Mouse (Mus musculus): Measurements from ENCODE around the gene Fgr. TPM values are rescaled to one million over a fixed set of nuclear protein-coding genes. Genes with fewer than 3 reads are reported as not detected.

Gene Fgr
- total and polyA plus RNA-seq, 3 experiments: 0.04 to 0.24 (median 0.13) TPM

DNA sequence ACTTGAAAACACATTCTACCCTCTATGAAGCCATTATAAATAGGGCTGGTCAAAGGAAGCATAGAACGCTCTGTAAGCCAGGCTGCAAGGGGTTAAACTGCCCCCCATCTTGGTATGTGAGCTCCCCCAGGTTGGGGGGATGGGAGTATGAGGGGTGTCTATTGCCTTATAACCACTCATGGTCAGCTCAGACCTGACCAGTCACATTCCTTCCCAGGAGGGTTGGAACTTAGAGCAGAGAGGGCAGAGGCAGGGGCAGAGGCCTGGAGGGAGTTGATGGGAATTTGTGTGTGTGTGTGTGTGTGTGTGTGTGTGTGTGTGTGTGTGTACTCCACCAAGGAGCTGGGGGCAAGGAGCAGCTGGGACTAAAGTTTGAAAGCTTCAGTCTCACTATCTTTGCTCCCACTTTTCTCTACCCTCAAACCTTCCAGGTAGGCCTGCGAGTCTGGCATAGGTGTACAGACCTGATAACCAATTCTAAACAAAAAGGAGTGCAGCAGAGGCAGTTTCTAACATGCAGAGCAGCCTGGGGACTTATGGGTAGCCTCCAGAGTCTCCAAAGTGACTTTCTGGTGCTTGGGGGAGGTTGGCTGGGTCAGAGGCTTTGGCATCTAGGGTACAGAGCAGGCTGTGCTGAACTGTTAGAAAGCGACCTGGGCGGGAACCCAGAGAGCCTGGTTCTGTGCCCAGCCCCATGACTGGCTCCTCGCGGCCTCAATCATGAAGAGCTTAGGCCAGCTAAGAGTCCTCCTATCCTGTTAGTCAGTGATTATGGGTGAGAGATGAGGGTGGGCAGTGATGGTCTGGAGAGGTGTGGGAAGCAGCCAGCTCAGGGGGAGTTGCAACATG is 70.1 kb downstream of the Fgr start:
- DNase-seq (ENCODE audit: extremely low read depth): no peak
- Histone ChIP-seq H3K36me3 (replicated peaks in 1 of 2; ENCODE audit: control insufficient read depth in 1 of 2, insufficient read depth in 1 of 2, low read length in 1 of 2) (peaks cover 0 to 63% of the 10 kb centered on the region in 2 experiments), H3K27ac (ENCODE audit: insufficient read depth, low read depth) (no peak overlapping the region), H3K4me3 (replicated peaks in 1 of 3; ENCODE audit: low read depth in 2 of 3, low read length in 2 of 3, poor library complexity in 1 of 3) (no peak overlapping the region), H3K4me1 (ENCODE audit: control insufficient read depth in 1 of 2, insufficient read depth in 2 of 2) (peaks cover 13 to 72% of the 10 kb centered on the region in 2 experiments), H3K9ac (ENCODE audit: insufficient read depth, low read depth) (no peak overlapping the region), H3K4me2 (ENCODE audit: insufficient read depth, low read depth, poor library complexity, severe bottlenecking) (no peak overlapping the region), H3K79me2 (replicated peaks; ENCODE audit: control insufficient read depth, extremely low read depth, insufficient read depth, poor library complexity, severe bottlenecking) (no peaks in the 10 kb centered on the region), H3K27me3 (replicated peaks) (no peaks in the 10 kb centered on the region), H3K9me3 (replicated peaks; ENCODE audit: low read length) (no peaks in the 10 kb centered on the region)
- dilution Hi-C loops (cut with MboI; ENCODE audit: extremely low pct_ligation_motif_present, extremely low pct_unique_long_range_greater_than_20kb, low sequenced_read_pairs): no loop called here
- TF ChIP-seq CHD1 (IDR thresholded peaks at IDR 0.05; ENCODE audit: low read depth, low read length) (no peak), NELFE (IDR thresholded peaks at IDR 0.05; ENCODE audit: low read depth, low read length) (no peak), IRF4 (IDR thresholded peaks at IDR 0.05; ENCODE audit: low read depth, low read length) (no peak), CHD2 (IDR thresholded peaks at IDR 0.05; ENCODE audit: low read length) (no peak), UBTF (IDR thresholded peaks at IDR 0.05; ENCODE audit: low read depth, low read length) (no peak), ZNF384 (IDR thresholded peaks at IDR 0.05; ENCODE audit: low read depth, low read length) (no peak), ETS1 (conservative IDR thresholded peaks at IDR 0.05; ENCODE audit: low read depth, low read length) (no peak), USF2 (conservative IDR thresholded peaks at IDR 0.05; ENCODE audit: low read depth, low read length) (no peak), HCFC1 (IDR thresholded peaks at IDR 0.05; ENCODE audit: low read depth, low read length) (no peak), RAD21 (IDR thresholded peaks at IDR 0.05; ENCODE audit: low read depth, low read length) (no peak), POLR2AphosphoS2 (IDR thresholded peaks at IDR 0.05; ENCODE audit: low read depth, low read length) (no peak), ELF1 (IDR thresholded peaks at IDR 0.05; ENCODE audit: low read depth, low read length) (no peak), E2F4 (IDR thresholded peaks at IDR 0.05; ENCODE audit: insufficient replicate concordance, low read depth, low read length) (no peak), TBP (conservative IDR thresholded peaks at IDR 0.05; ENCODE audit: low read depth, low read length) (no peak), ZKSCAN1 (IDR thresholded peaks at IDR 0.05; ENCODE audit: borderline replicate concordance, low read depth, low read length) (no peak), MXI1 (IDR thresholded peaks at IDR 0.05; ENCODE audit: low read depth, low read length) (no peak), ZMIZ1 (IDR thresholded peaks at IDR 0.05; ENCODE audit: low read depth, low read length) (no peak)
- in situ Hi-C loops (cut with MboI; ENCODE audit: low pct_ligation_motif_present, low pct_unique_long_range_greater_than_20kb, low sequenced_read_pairs): no loop called here

- Histone ChIP-seq H3K27ac (ENCODE audit: insufficient read depth, low read depth) (no peak overlapping the region), H3K36me3 (replicated peaks in 1 of 2; ENCODE audit: control insufficient read depth in 1 of 2, insufficient read depth in 1 of 2, low read length in 1 of 2) (peaks cover 0 to 63% of the 10 kb centered on the region in 2 experiments), H3K4me1 (ENCODE audit: control insufficient read depth in 1 of 2, insufficient read depth in 2 of 2) (peaks cover 17 to 79% of the 10 kb centered on the region in 2 experiments), H3K79me2 (replicated peaks; ENCODE audit: control insufficient read depth, extremely low read depth, insufficient read depth, poor library complexity, severe bottlenecking) (no peaks in the 10 kb centered on the region), H3K4me3 (replicated peaks in 1 of 3; ENCODE audit: low read depth in 2 of 3, low read length in 2 of 3, poor library complexity in 1 of 3) (no peak overlapping the region), H3K4me2 (ENCODE audit: insufficient read depth, low read depth, poor library complexity, severe bottlenecking) (no peak overlapping the region), H3K27me3 (replicated peaks) (no peaks in the 10 kb centered on the region), H3K9me3 (replicated peaks; ENCODE audit: low read length) (no peaks in the 10 kb centered on the region), H3K9ac (ENCODE audit: insufficient read depth, low read depth) (no peak overlapping the region)
- in situ Hi-C loops (cut with MboI; ENCODE audit: low pct_ligation_motif_present, low pct_unique_long_range_greater_than_20kb, low sequenced_read_pairs): loop anchor here (5.0 kb wide), 1 partner anchor 32 kb away; the partner anchor contains the start of gene Ahdc1
- DNase-seq (ENCODE audit: extremely low read depth): no peak
- TF ChIP-seq KAT2A (IDR thresholded peaks at IDR 0.05; ENCODE audit: insufficient replicate concordance, low read length) (no peak), CHD2 (IDR thresholded peaks at IDR 0.05; ENCODE audit: low read length) (no peak), CHD1 (IDR thresholded peaks at IDR 0.05; ENCODE audit: low read depth, low read length) (no peak), RCOR1 (conservative IDR thresholded peaks at IDR 0.05; ENCODE audit: low read depth, low read length) (no peak), JUND (conservative IDR thresholded peaks at IDR 0.05; ENCODE audit: low read depth, low read length) (no peak), RAD21 (IDR thresholded peaks at IDR 0.05; ENCODE audit: low read depth, low read length) (no peak), SIN3A (IDR thresholded peaks at IDR 0.05; ENCODE audit: low read length) (no peak), ZC3H11A (IDR thresholded peaks at IDR 0.05; ENCODE audit: low read depth, low read length) (no peak), ELF1 (IDR thresholded peaks at IDR 0.05; ENCODE audit: low read depth, low read length) (no peak), POLR2A (IDR thresholded peaks at IDR 0.05; ENCODE audit: low read depth, low read length) (no peak), ZMIZ1 (IDR thresholded peaks at IDR 0.05; ENCODE audit: low read depth, low read length) (no peak), NRF1 (IDR thresholded peaks at IDR 0.05; ENCODE audit: low read depth, low read length) (no peak), GABPA (IDR thresholded peaks at IDR 0.05; ENCODE audit: insufficient replicate concordance, low read depth, low read length) (no peak), ZKSCAN1 (IDR thresholded peaks at IDR 0.05; ENCODE audit: borderline replicate concordance, low read depth, low read length) (no peak), NELFE (IDR thresholded peaks at IDR 0.05; ENCODE audit: low read depth, low read length) (no peak), PAX5 (IDR thresholded peaks at IDR 0.05; ENCODE audit: low read length) (no peak), UBTF (IDR thresholded peaks at IDR 0.05; ENCODE audit: low read depth, low read length) (no peak), TCF12 (IDR thresholded peaks at IDR 0.05; ENCODE audit: low read depth, low read length) (no peak), USF2 (conservative IDR thresholded peaks at IDR 0.05; ENCODE audit: low read depth, low read length) (no peak)
- dilution Hi-C loops (cut with MboI; ENCODE audit: extremely low pct_ligation_motif_present, extremely low pct_unique_long_range_greater_than_20kb, low sequenced_read_pairs): no loop called here
Measured at GRCm38 (mm10) chr4:133044647-133045094, 70.8 kb downstream of the Fgr start.
